Mouse (Mus musculus) forebrain, postnatal 0 days (tissue): ENCODE measurements at regions not wholly inside any gene's neighbourhood (a gene's known extent, or its start where the extent isn't known, plus 50 kb on each side); places are given as distances from the start of the nearest gene placed in this dataset.
A peak's percentile ranks its signal among the peaks of the same experiment; 100 is the strongest.

Experiments used
- ATAC-seq: fragments of 200-750 bp; cut with Nextera tagmentation; 2 replicates; pipeline ENCODE4 v1.8.0; 2017; ENCODE audit warnings: mild to moderate bottlenecking, moderate library complexity
- DNase-seq: peaks from one replicate; pipeline ENCODE4 v3.0.0-alpha.2; 2015
- H3K27ac ChIP-seq: fragments of 300-500 bp; sonication (generic); 2 replicates; pipeline ENCODE4 v1.5.1; 2014; ENCODE audit warnings: low read depth, mild to moderate bottlenecking, antibody characterized with exemption, low read length, moderate library complexity, mixed read lengths
- H3K27me3 ChIP-seq: fragments of 300-500 bp; sonication (generic); 2 replicates; pipeline ENCODE4 v1.6.1; 2014; ENCODE audit warnings: mild to moderate bottlenecking, low read length, mixed read lengths; ENCODE audit not compliant: insufficient read depth
- H3K36me3 ChIP-seq: fragments of 300-500 bp; sonication (generic); 2 replicates; pipeline ENCODE4 v1.6.1; 2014; ENCODE audit warnings: mild to moderate bottlenecking, moderate library complexity; ENCODE audit not compliant: insufficient read depth
- H3K4me1 ChIP-seq: fragments of 300-500 bp; sonication (generic); 2 replicates; pipeline ENCODE4 v1.6.1; 2014; ENCODE audit warnings: antibody characterized with exemption; ENCODE audit not compliant: insufficient read depth
- H3K4me2 ChIP-seq: fragments of 300-500 bp; sonication (generic); 2 replicates; pipeline ENCODE4 v1.6.1; 2014; ENCODE audit warnings: low read depth, mild to moderate bottlenecking, moderate library complexity
- H3K4me3 ChIP-seq: fragments of 300-500 bp; sonication (generic); 2 replicates; pipeline ENCODE4 v1.5.1; 2014; ENCODE audit warnings: low read depth, low read length, mixed read lengths
- H3K9ac ChIP-seq: fragments of 300-500 bp; sonication (generic); 2 replicates; pipeline ENCODE4 v1.6.1; 2014; ENCODE audit warnings: mild to moderate bottlenecking
- H3K9me3 ChIP-seq: fragments of 300-500 bp; sonication (generic); 2 replicates; pipeline ENCODE4 v1.6.1; 2016; ENCODE audit warnings: low read length
- CTCF ChIP-seq: sonication (generic); IDR thresholded peaks from 2 replicates; pipeline ENCODE4 v1.5.1; 2016; ENCODE audit warnings: antibody characterized with exemption, control low read depth, low read depth
- WGBS: fragments of 180-500 bp; shearing (Covaris S2); extraction: QIAGEN DNeasy Blood & Tissue Kit; methylation state at CpG from one replicate; pipeline ENCODE4 v1.1.7; 2014; 5-methylcytosine and 5-hydroxymethylcytosine counted together

DNA sequence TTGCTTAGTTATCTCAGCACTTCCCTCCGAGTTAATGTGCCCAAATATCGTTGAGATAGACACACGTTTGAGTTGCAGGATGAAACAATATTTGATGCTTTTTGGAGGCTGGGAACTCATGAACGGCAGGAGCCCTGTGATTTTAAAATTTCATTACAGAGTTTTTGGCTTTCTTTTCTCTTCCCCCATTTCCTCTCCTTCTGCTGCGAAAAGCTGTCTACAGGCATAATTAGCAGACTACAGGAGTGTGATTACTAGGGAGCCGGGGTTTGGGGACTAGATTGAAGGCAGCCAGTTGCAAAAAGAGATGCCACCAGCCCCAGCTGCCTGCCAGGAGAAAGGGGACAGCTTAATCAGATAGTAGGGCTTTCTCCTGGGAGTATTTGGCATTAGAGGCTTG, 274.2 kb upstream of the Mki67 start:
- WGBS: 29% methylated on average over 6 of the region's 6 CpGs
- Histone ChIP-seq H3K27ac (no peak overlapping the region), H3K27me3 (no peaks in the 10 kb centered on the region), H3K4me2 (no peak overlapping the region), H3K4me3 (no peak overlapping the region), H3K4me1 (peaks cover 3% of the 10 kb centered on the region; the same call in 1 of the 2 replicates), H3K9me3 (no peaks in the 10 kb centered on the region), H3K9ac (no peak overlapping the region), H3K36me3 (no peaks in the 10 kb centered on the region)
- DNase-seq (peak; percentile 67), ATAC-seq (peak; percentile 40; the same call in 1 of the 2 replicates)
- TF ChIP-seq CTCF: no peak

DNA sequence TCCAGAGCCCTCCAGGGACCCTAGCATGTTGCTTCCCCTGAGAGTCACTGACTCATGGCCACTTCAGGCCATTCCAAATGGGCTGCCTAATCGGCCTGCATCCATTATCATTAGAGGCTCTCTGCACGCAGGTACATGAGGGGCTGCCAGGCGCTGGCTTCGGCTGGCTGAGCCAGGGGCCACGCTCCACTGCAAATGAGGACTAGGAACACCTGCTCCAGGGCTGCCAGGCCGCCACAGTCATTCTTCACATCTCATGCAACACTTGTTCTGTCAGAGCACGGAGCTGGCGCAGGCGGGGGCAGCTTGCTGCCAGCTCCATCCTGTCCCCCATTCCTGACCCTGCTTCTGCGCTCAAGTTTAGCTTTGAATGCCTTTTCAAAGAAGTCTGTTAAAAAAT, 280.7 kb upstream of the Mki67 start:
- Histone ChIP-seq H3K4me2 (no peak overlapping the region), H3K4me3 (no peak overlapping the region), H3K36me3 (no peaks in the 10 kb centered on the region), H3K9me3 (no peaks in the 10 kb centered on the region), H3K27me3 (no peaks in the 10 kb centered on the region), H3K4me1 (no peaks in the 10 kb centered on the region), H3K27ac (no peak overlapping the region), H3K9ac (no peak overlapping the region)
- no peak for TF ChIP-seq CTCF
- ATAC-seq: no peak
- DNase-seq: no peak
- WGBS: 47% methylated on average over 10 of the region's 10 CpGs

DNA sequence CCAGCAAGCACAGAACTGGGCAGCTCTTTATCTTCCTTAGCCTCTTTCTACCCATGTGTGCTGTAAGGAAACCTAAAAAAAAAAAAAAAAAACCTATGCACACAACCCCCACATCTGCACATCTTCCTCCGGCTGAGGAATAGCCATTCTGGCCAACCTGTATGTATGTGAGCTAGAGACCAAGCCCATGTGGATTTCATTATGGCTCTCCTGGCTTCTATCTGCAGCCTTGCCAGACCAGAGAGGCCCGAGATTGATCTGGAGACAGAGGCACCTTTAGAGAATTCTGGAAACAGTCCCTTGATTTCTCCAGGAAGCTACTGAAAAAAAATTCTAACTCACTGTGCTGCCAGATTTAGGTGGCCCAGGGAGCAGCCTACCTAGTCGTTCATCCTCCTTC, 281.5 kb upstream of the Mki67 start:
- Histone ChIP-seq H3K9ac (no peak overlapping the region), H3K4me2 (no peak overlapping the region), H3K36me3 (no peaks in the 10 kb centered on the region), H3K4me1 (no peaks in the 10 kb centered on the region), H3K27me3 (no peaks in the 10 kb centered on the region), H3K9me3 (no peaks in the 10 kb centered on the region), H3K27ac (no peak overlapping the region), H3K4me3 (no peak overlapping the region)
- no peak for DNase-seq
- WGBS: 85% methylated on average over 3 of the region's 3 CpGs
- no peak for ATAC-seq
- no peak for TF ChIP-seq CTCF

DNA sequence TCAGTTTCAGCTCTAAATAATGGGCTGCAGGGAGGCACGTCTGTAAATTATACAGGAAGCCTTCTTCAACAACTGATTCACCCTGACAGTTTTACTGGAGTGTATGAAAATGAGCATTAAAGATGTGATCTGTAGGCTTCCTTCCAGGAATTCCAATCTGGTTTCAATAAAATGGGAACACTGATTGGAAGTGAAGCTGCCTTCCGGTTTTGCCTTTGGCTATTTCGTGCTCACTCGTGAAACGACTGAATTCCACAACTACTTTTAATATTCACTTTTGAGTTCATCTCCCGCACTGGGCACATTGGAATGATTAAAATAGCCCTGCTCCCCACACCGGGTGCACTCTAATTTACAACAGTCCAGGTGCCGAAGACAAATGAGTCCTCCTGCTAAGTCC, 286.2 kb upstream of the Mki67 start:
- Histone ChIP-seq H3K36me3 (no peaks in the 10 kb centered on the region), H3K4me3 (no peak overlapping the region), H3K9ac (no peak overlapping the region), H3K4me1 (0 out of 2 replicates have a peak, but pooled peaks cover 4% of the 10 kb centered on the region), H3K9me3 (no peaks in the 10 kb centered on the region), H3K4me2 (no peak overlapping the region), H3K27ac (no peak overlapping the region), H3K27me3 (no peaks in the 10 kb centered on the region)
- WGBS: 68% methylated on average over 8 of the region's 8 CpGs
- DNase-seq (no peak), ATAC-seq (no peak)
- TF ChIP-seq CTCF: no peak

DNA sequence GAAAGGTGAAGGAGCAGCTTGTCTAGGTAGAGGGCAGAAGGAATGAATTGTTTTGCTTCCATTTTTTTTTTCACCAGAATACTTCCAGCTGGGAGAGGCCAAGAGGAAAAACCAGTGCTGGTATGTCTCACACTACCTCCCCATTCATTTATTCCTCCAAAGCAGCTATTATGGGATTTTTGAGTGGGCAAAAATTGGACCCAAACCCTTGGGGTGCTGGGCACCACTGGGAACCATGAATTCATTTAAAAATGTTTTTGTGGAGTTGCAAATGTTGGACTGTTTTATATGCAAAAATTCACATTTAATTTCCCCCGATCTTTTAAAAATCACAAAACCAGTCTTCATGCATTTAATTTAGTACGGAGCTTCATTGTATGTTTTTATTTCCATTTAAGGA, 287.1 kb upstream of the Mki67 start:
- ATAC-seq (no peak), DNase-seq (no peak)
- H3K9ac ChIP-seq: no peak overlapping the region
- no peak overlapping the region for H3K27ac ChIP-seq
- no peaks in the 10 kb centered on the region for H3K36me3 ChIP-seq
- no peak overlapping the region for H3K4me3 ChIP-seq
- H3K4me1 ChIP-seq: 0 out of 2 replicates have a peak, but pooled peaks cover 5% of the 10 kb centered on the region
- no peak for TF ChIP-seq CTCF
- H3K27me3 ChIP-seq: no peaks in the 10 kb centered on the region
- WGBS: 65% methylated on average over 2 of the region's 2 CpGs
- no peaks in the 10 kb centered on the region for H3K9me3 ChIP-seq
- H3K4me2 ChIP-seq: no peak overlapping the region

DNA sequence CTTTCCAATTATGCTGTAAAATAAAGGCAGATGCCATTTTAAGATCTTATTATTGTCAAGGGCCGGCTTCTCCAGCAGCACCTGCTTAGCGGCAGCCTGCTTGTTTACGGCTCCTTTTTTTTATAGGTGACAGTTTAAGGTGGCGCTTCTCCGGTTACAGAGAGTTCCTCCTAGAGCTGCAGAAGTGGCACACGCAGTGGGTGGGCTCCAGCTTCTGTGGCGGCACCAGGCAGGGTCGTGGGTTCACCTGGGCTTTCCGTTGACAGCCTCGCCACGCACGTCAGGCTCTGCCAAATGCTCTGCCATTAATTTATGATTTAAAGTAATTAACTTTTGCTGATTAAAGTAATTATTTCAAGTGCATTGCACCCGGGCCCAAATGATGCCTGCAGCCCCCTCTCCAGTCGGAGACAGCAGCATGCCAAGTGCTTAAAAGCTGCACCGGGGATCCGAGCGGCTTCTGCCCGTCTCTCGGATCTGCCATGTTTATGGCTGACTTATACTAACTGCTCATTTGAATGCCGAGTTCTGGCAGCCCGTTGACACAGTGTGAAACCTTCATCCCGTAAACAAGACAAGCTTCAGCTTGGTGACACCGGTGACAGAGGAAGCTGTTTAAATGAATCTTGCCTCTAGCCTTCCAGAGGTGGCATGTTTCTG, 291.8 kb upstream of the Mki67 start:
- no peak overlapping the region for H3K27ac ChIP-seq
- no peak for TF ChIP-seq CTCF
- H3K4me2 ChIP-seq: peak overlapping the region; percentile 24
- DNase-seq (peak; percentile 53), ATAC-seq (peak; percentile 63)
- 0 out of 2 replicates have a peak, but pooled peaks cover 8% of the 10 kb centered on the region for H3K4me1 ChIP-seq
- H3K9ac ChIP-seq: no peak overlapping the region
- WGBS: 17% methylated on average over 23 of the region's 23 CpGs
- H3K4me3 ChIP-seq: peak overlapping the region; percentile 17; the same call in 1 of the 2 replicates
- no peaks in the 10 kb centered on the region for H3K36me3 ChIP-seq
- H3K27me3 ChIP-seq: no peaks in the 10 kb centered on the region
- H3K9me3 ChIP-seq: no peaks in the 10 kb centered on the region

DNA sequence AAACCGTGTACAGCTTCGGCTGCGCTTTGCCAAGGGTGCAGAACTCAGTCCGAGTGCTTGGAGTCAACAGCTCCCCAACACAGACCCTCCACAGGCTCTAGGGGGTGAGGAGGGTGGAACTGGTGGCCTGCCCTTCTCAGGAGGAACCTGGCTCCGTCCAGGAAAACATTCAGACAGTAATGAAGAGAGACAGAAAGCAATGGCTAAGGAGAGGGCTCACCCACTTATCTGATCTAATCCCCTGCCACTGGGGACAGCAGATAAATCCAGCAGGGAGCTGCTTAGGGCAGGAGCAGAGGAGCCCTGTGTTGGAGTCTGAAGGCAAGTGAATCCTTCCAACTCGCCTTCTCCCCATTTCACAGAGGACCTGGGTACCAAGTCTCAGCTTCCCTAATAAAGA, 292.3 kb upstream of the Mki67 start:
- no peaks in the 10 kb centered on the region for H3K9me3 ChIP-seq
- H3K9ac ChIP-seq: no peak overlapping the region
- no peaks in the 10 kb centered on the region for H3K36me3 ChIP-seq
- H3K4me3 ChIP-seq: no peak overlapping the region
- ATAC-seq (no peak), DNase-seq (no peak)
- no peak for TF ChIP-seq CTCF
- H3K27ac ChIP-seq: no peak overlapping the region
- H3K4me1 ChIP-seq: 0 out of 2 replicates have a peak, but pooled peaks cover 8% of the 10 kb centered on the region
- peak overlapping the region; percentile 24; the same call in 1 of the 2 replicates for H3K4me2 ChIP-seq
- no peaks in the 10 kb centered on the region for H3K27me3 ChIP-seq
- WGBS: 38% methylated on average over 6 of the region's 6 CpGs
